Mouse (Mus musculus) kidney, embryonic 15.5 days (tissue): Measurements from ENCODE around the gene Bicdl1. TPM values are rescaled to one million over a fixed set of nuclear protein-coding genes. Genes with fewer than 3 reads are reported as not detected.
A peak's percentile ranks its signal among the peaks of the same experiment; 100 is the strongest.

ENCODE experiments used
- ATAC-seq: fragments of 200-750 bp; cut with Nextera tagmentation; replicated peaks from 2 replicates; pipeline ENCODE4 v1.8.0; 2017; ENCODE audit warnings: moderate TSS enrichment; ENCODE audit not compliant: low FRiP score
- H3K27ac ChIP-seq: fragments of 300-500 bp; sonication (generic); 2 replicates; pipeline ENCODE4 v1.5.1; 2015; ENCODE audit warnings: mild to moderate bottlenecking, inconsistent platforms
- H3K27me3 ChIP-seq: fragments of 300-500 bp; sonication (generic); 2 replicates; pipeline ENCODE4 v1.6.1; 2015; ENCODE audit warnings: inconsistent platforms
- H3K36me3 ChIP-seq: fragments of 300-500 bp; sonication (generic); 2 replicates; pipeline ENCODE4 v1.6.1; 2015; ENCODE audit warnings: inconsistent platforms
- H3K4me1 ChIP-seq: fragments of 300-500 bp; sonication (generic); 2 replicates; pipeline ENCODE4 v1.6.1; 2015; ENCODE audit warnings: inconsistent platforms
- H3K4me2 ChIP-seq: fragments of 300-500 bp; sonication (generic); 2 replicates; pipeline ENCODE4 v1.6.1; 2015; ENCODE audit warnings: moderate library complexity, mild to moderate bottlenecking, inconsistent platforms
- H3K4me3 ChIP-seq: fragments of 300-500 bp; sonication (generic); replicated peaks from 2 replicates; pipeline ENCODE4 v1.5.1; 2015; ENCODE audit warnings: mild to moderate bottlenecking, inconsistent platforms
- H3K9ac ChIP-seq: fragments of 300-500 bp; sonication (generic); 2 replicates; pipeline ENCODE4 v1.6.1; 2015; ENCODE audit warnings: mild to moderate bottlenecking, inconsistent platforms
- H3K9me3 ChIP-seq: fragments of 300-500 bp; sonication (generic); replicated peaks from 2 replicates; pipeline ENCODE4 v1.6.1; 2016; ENCODE audit warnings: inconsistent platforms
- WGBS: fragments of 180-500 bp; shearing (Covaris S2); methylation state at CpG from one replicate; pipeline ENCODE4 v1.1.7; 2015; ENCODE audit warnings: mixed read lengths; 5-methylcytosine and 5-hydroxymethylcytosine counted together
- polyA plus RNA-seq: library from polyadenylated mRNA; unstranded; fragments of >200 nt; fragmentation: Nextera tagmentation; extraction: Ambion mirVana; gene quantifications from 2 replicates; pipeline ENCODE4 v1.2.1, GENCODE M21; 2015

Bicdl1 gene
- polyA plus RNA-seq, 1 experiment from 2014 or later = 12.0 TPM

- H3K9me3 ChIP-seq = no peaks in the 10 kb centered on the region
- 87% methylated on average over 8 of the region's 8 CpGs for WGBS
- no peak overlapping the region for H3K9ac ChIP-seq
- ATAC-seq = no peak
- H3K27me3 ChIP-seq = no peaks in the 10 kb centered on the region
- H3K36me3 ChIP-seq = peaks cover 20% of the 10 kb centered on the region
- H3K4me1 ChIP-seq = peaks cover 49% of the 10 kb centered on the region
- no peak overlapping the region for H3K27ac ChIP-seq
- H3K4me3 ChIP-seq = no peak overlapping the region
- no peak overlapping the region for H3K4me2 ChIP-seq
These were observed 97.4 kb downstream of the Bicdl1 start for GRCm38 (mm10) chr5:115634046-115634445.

- no peak overlapping the region; the same call in 1 of the 2 replicates for H3K9ac ChIP-seq
- H3K9me3 ChIP-seq = no peaks in the 10 kb centered on the region
- peak overlapping the region; percentile 91 for H3K4me3 ChIP-seq
- peaks cover 49% of the 10 kb centered on the region for H3K4me1 ChIP-seq
- no peak for ATAC-seq
- H3K36me3 ChIP-seq = peaks cover 11% of the 10 kb centered on the region
- H3K4me2 ChIP-seq = peak overlapping the region; percentile 87
- no peaks in the 10 kb centered on the region for H3K27me3 ChIP-seq
- H3K27ac ChIP-seq = no peak overlapping the region
- 60% methylated on average over 4 of the region's 4 CpGs for WGBS
These were observed 98.4 kb downstream of the Bicdl1 start for GRCm38 (mm10) chr5:115633060-115633459.

- Histone ChIP-seq H3K4me1 (peaks cover 49% of the 10 kb centered on the region), H3K4me3 (peak overlapping the region; percentile 91), H3K4me2 (peak overlapping the region; percentile 87), H3K27ac (peak overlapping the region; percentile 89), H3K36me3 (peaks cover 3% of the 10 kb centered on the region), H3K9me3 (no peaks in the 10 kb centered on the region), H3K9ac (peak overlapping the region; percentile 81), H3K27me3 (no peaks in the 10 kb centered on the region)
- WGBS = under 1% methylated on average over 30 of the region's 30 CpGs
- peak; percentile 23; the same call in 1 of the 2 replicates for ATAC-seq
These were observed 99.1 kb downstream of the Bicdl1 start for GRCm38 (mm10) chr5:115632358-115632714.

GRCm38 (mm10) chr5:115631505-115632357 is 99.7 kb downstream of the Bicdl1 start, which contains the start of gene Rab35:
Gene Rab35, plus strand, starts transcription at chr5:115631908.
- Histone ChIP-seq H3K9ac (peak within 1 kb of the TSS; percentile 81), H3K27me3 (no peaks in the 10 kb centered on the region), H3K36me3 (peaks cover 2% of the 10 kb centered on the region; the same call in 1 of the 2 replicates), H3K4me1 (peaks cover 47% of the 10 kb centered on the region), H3K4me2 (peak within 1 kb of the TSS; percentile 87), H3K4me3 (peak within 1 kb of the TSS; percentile 91), H3K9me3 (no peaks in the 10 kb centered on the region), H3K27ac (peak within 1 kb of the TSS; percentile 89)
- WGBS = under 1% methylated on average over 94 of the region's 125 CpGs
- peak; percentile 92 for ATAC-seq

GRCm38 (mm10) chr5:115630291-115630690 is 101.1 kb downstream of the Bicdl1 start:
- H3K36me3 ChIP-seq = peaks cover 2% of the 10 kb centered on the region; the same call in 1 of the 2 replicates
- H3K4me2 ChIP-seq = peak overlapping the region; percentile 87; the same call in 1 of the 2 replicates
- no peaks in the 10 kb centered on the region for H3K9me3 ChIP-seq
- ATAC-seq = no peak
- no peaks in the 10 kb centered on the region for H3K27me3 ChIP-seq
- 62% methylated on average over 5 of the region's 5 CpGs for WGBS
- peak overlapping the region; percentile 91 for H3K4me3 ChIP-seq
- H3K27ac ChIP-seq = no peak overlapping the region
- 0 out of 2 replicates have a peak overlapping the region, but pooled peaks have one; percentile 81 for H3K9ac ChIP-seq
- peaks cover 39% of the 10 kb centered on the region for H3K4me1 ChIP-seq

GRCm38 (mm10) chr5:115629672-115630071 is 101.7 kb downstream of the Bicdl1 start:
- Histone ChIP-seq H3K36me3 (no peaks in the 10 kb centered on the region), H3K4me1 (peaks cover 33% of the 10 kb centered on the region), H3K9me3 (no peaks in the 10 kb centered on the region), H3K4me2 (no peak overlapping the region), H3K27ac (no peak overlapping the region), H3K4me3 (no peak overlapping the region), H3K9ac (no peak overlapping the region), H3K27me3 (no peaks in the 10 kb centered on the region)
- 81% methylated on average over 4 of the region's 4 CpGs for WGBS
- ATAC-seq = no peak

- WGBS = 72% methylated on average over 8 of the region's 8 CpGs
- Histone ChIP-seq H3K9ac (no peak overlapping the region), H3K4me1 (peaks cover 18% of the 10 kb centered on the region), H3K9me3 (no peaks in the 10 kb centered on the region), H3K4me2 (no peak overlapping the region), H3K27ac (no peak overlapping the region), H3K36me3 (peaks cover under 1% of the 10 kb centered on the region; the same call in 1 of the 2 replicates), H3K27me3 (no peaks in the 10 kb centered on the region), H3K4me3 (no peak overlapping the region)
- no peak for ATAC-seq
These were observed 103.3 kb downstream of the Bicdl1 start for GRCm38 (mm10) chr5:115628083-115628482.

- H3K4me3 ChIP-seq = no peak overlapping the region
- H3K9ac ChIP-seq = no peak overlapping the region
- no peak overlapping the region for H3K4me2 ChIP-seq
- no peak overlapping the region for H3K27ac ChIP-seq
- H3K27me3 ChIP-seq = no peaks in the 10 kb centered on the region
- WGBS = 88% methylated on average over 10 of the region's 10 CpGs
- ATAC-seq = no peak; the same call in 1 of the 2 replicates
- H3K36me3 ChIP-seq = peaks cover 13% of the 10 kb centered on the region
- no peaks in the 10 kb centered on the region for H3K9me3 ChIP-seq
- peaks cover 10% of the 10 kb centered on the region for H3K4me1 ChIP-seq
These were observed 105.1 kb downstream of the Bicdl1 start for GRCm38 (mm10) chr5:115626237-115626886.

- Histone ChIP-seq H3K27ac (no peak overlapping the region), H3K27me3 (no peaks in the 10 kb centered on the region), H3K4me1 (no peaks in the 10 kb centered on the region), H3K36me3 (peaks cover 38% of the 10 kb centered on the region), H3K9me3 (no peaks in the 10 kb centered on the region), H3K4me3 (no peak overlapping the region), H3K9ac (no peak overlapping the region), H3K4me2 (no peak overlapping the region)
- ATAC-seq = no peak
- WGBS = 80% methylated on average over 9 of the region's 9 CpGs
These were observed 107.6 kb downstream of the Bicdl1 start for GRCm38 (mm10) chr5:115623694-115624440.

GRCm38 (mm10) chr5:115622686-115623085 is 108.7 kb downstream of the Bicdl1 start:
- H3K4me2 ChIP-seq = no peak overlapping the region
- peaks cover 49% of the 10 kb centered on the region for H3K36me3 ChIP-seq
- no peak overlapping the region for H3K4me3 ChIP-seq
- 87% methylated on average over 7 of the region's 7 CpGs for WGBS
- H3K4me1 ChIP-seq = no peaks in the 10 kb centered on the region
- no peaks in the 10 kb centered on the region for H3K27me3 ChIP-seq
- H3K9me3 ChIP-seq = no peaks in the 10 kb centered on the region
- H3K9ac ChIP-seq = no peak overlapping the region
- no peak for ATAC-seq
- H3K27ac ChIP-seq = no peak overlapping the region

GRCm38 (mm10) chr5:115619690-115620089 is 111.7 kb downstream of the Bicdl1 start:
- Histone ChIP-seq H3K36me3 (peaks cover 79% of the 10 kb centered on the region), H3K27ac (no peak overlapping the region), H3K9me3 (no peaks in the 10 kb centered on the region), H3K4me3 (no peak overlapping the region), H3K4me2 (no peak overlapping the region), H3K27me3 (no peaks in the 10 kb centered on the region), H3K9ac (no peak overlapping the region), H3K4me1 (no peaks in the 10 kb centered on the region)
- WGBS = 92% methylated on average over 15 of the region's 15 CpGs
- ATAC-seq = no peak
